Mouse (Mus musculus): ENCODE results near the gene Gm8094. TPM values are rescaled to one million over a fixed set of nuclear protein-coding genes. Genes with fewer than 3 reads are reported as not detected.

Gm8094 gene
- polyA plus RNA-seq, 2 experiments: not detected

Other genes with a start within 250 kb of the Gm8094 start
- gene Gm21977, start 223.2 kb downstream of the Gm8094 start, polyA plus RNA-seq (2012; rRNA removed): not detected in 2 replicates
- not detected in 2 replicates for gene Gm21977, start 223.2 kb downstream of the Gm8094 start, polyA plus RNA-seq (2014; fragmentation: Nextera tagmentation; extraction: Ambion mirVana)
- gene Gm8082, start 83.0 kb downstream of the Gm8094 start, polyA plus RNA-seq (2012; rRNA removed): not detected in 2 replicates
- not detected in 2 replicates for gene Gm8082, start 83.0 kb downstream of the Gm8094 start, polyA plus RNA-seq (2014; fragmentation: Nextera tagmentation; extraction: Ambion mirVana)
- gene Gm10376, start 61.0 kb downstream of the Gm8094 start, polyA plus RNA-seq (2012; rRNA removed): not detected in 2 replicates
- gene Gm10376, start 61.0 kb downstream of the Gm8094 start, polyA plus RNA-seq (2014; fragmentation: Nextera tagmentation; extraction: Ambion mirVana): not detected in 2 replicates
- gene Gm8104, start 24.0 kb upstream of the Gm8094 start, polyA plus RNA-seq (2012; rRNA removed): not detected in 2 replicates
- not detected in 2 replicates for gene Gm8104, start 24.0 kb upstream of the Gm8094 start, polyA plus RNA-seq (2014; fragmentation: Nextera tagmentation; extraction: Ambion mirVana)
- gene Gm7233, start 103.2 kb upstream of the Gm8094 start, polyA plus RNA-seq (2012; rRNA removed): not detected in 2 replicates
- not detected in 2 replicates for gene Gm7233, start 103.2 kb upstream of the Gm8094 start, polyA plus RNA-seq (2014; fragmentation: Nextera tagmentation; extraction: Ambion mirVana)
- gene Gm8122, start 158.7 kb upstream of the Gm8094 start, polyA plus RNA-seq (2012; rRNA removed): not detected in 2 replicates
- not detected in 2 replicates for gene Gm8122, start 158.7 kb upstream of the Gm8094 start, polyA plus RNA-seq (2014; fragmentation: Nextera tagmentation; extraction: Ambion mirVana)
- gene Gm8126, start 182.0 kb upstream of the Gm8094 start, polyA plus RNA-seq (2012; rRNA removed): not detected in 2 replicates
- not detected in 2 replicates for gene Gm8126, start 182.0 kb upstream of the Gm8094 start, polyA plus RNA-seq (2014; fragmentation: Nextera tagmentation; extraction: Ambion mirVana)
- gene Gm9732, start 198.4 kb upstream of the Gm8094 start, polyA plus RNA-seq (2012; rRNA removed): not detected in 2 replicates
- not detected in 2 replicates for gene Gm9732, start 198.4 kb upstream of the Gm8094 start, polyA plus RNA-seq (2014; fragmentation: Nextera tagmentation; extraction: Ambion mirVana)
- gene Gm8127, start 217.2 kb upstream of the Gm8094 start, polyA plus RNA-seq (2012; rRNA removed): not detected in 2 replicates
- gene Gm8127, start 217.2 kb upstream of the Gm8094 start, polyA plus RNA-seq (2014; fragmentation: Nextera tagmentation; extraction: Ambion mirVana): not detected in 2 replicates

Data from liver, embryonic 14.5 days (tissue).